Mouse (Mus musculus) kidney, adult 8-10 months (tissue): Measurements from ENCODE around the gene Tnfsf4.

Source experiments
- DNase-seq, 2 experiments: peaks; one replicate each; pipeline ENCODE4 v3.0.0; 2022

The Tnfsf4 gene

GRCm38 (mm10) chr1:161463388-161464085 is 68.3 kb downstream of the Tnfsf4 start:
- peak; percentile 3 to 26 for DNase-seq
